Mouse (Mus musculus) kidney, postnatal 14 days (tissue): ENCODE measurements at regions not wholly inside any gene's neighbourhood (a gene's known extent, or its start where the extent isn't known, plus 50 kb on each side); places are given as distances from the start of the nearest gene placed in this dataset.

ENCODE experiments used
- DNase-seq: peaks from one replicate; pipeline ENCODE4 v3.0.0; 2022; ENCODE audit warnings: mixed read lengths

- DNase-seq = no peak
Measured at GRCm38 (mm10) chr4:67378632-67379031, 551.2 kb downstream of the Tlr4 start.

GRCm38 (mm10) chr4:67387834-67388233 is 560.5 kb downstream of the Tlr4 start:
- no peak for DNase-seq

GRCm38 (mm10) chr4:67402977-67403376 is 575.6 kb downstream of the Tlr4 start:
- DNase-seq = no peak

- DNase-seq = no peak
Measured at GRCm38 (mm10) chr4:67424064-67424463, 596.7 kb downstream of the Tlr4 start.

GRCm38 (mm10) chr4:67425712-67426111 is 598.3 kb downstream of the Tlr4 start:
- no peak for DNase-seq

- no peak for DNase-seq
Measured at GRCm38 (mm10) chr4:67447835-67448234, 620.5 kb downstream of the Tlr4 start.

- peak; percentile 87 for DNase-seq
Measured at GRCm38 (mm10) chr4:67459871-67460270, 632.5 kb downstream of the Tlr4 start.

GRCm38 (mm10) chr4:67473034-67473433 is 645.6 kb downstream of the Tlr4 start:
- DNase-seq = no peak

- DNase-seq = peak; percentile 1
Measured at GRCm38 (mm10) chr4:67477264-67477845, 650.0 kb downstream of the Tlr4 start.

GRCm38 (mm10) chr4:67478081-67478480 is 650.7 kb downstream of the Tlr4 start:
- no peak for DNase-seq

- no peak for DNase-seq
Measured at GRCm38 (mm10) chr4:67522235-67522634, 694.9 kb downstream of the Tlr4 start.

GRCm38 (mm10) chr4:67523158-67523557 is 695.8 kb downstream of the Tlr4 start:
- no peak for DNase-seq

- no peak for DNase-seq
Measured at GRCm38 (mm10) chr4:67529586-67529985, 702.2 kb downstream of the Tlr4 start.

GRCm38 (mm10) chr4:67539466-67539865 is 712.1 kb downstream of the Tlr4 start:
- DNase-seq = no peak

GRCm38 (mm10) chr4:67546013-67546412 is 718.6 kb downstream of the Tlr4 start:
- no peak for DNase-seq

GRCm38 (mm10) chr4:67547957-67548356 is 720.6 kb downstream of the Tlr4 start:
- DNase-seq = no peak

- no peak for DNase-seq
Measured at GRCm38 (mm10) chr4:67553511-67553910, 726.1 kb downstream of the Tlr4 start.

GRCm38 (mm10) chr4:67574816-67575215 is 747.4 kb downstream of the Tlr4 start:
- DNase-seq = no peak

- no peak for DNase-seq
Measured at GRCm38 (mm10) chr4:67589501-67589900, 762.1 kb downstream of the Tlr4 start.

- DNase-seq = no peak
Measured at GRCm38 (mm10) chr4:67589976-67590727, 762.8 kb downstream of the Tlr4 start.

- no peak for DNase-seq
Measured at GRCm38 (mm10) chr4:67607166-67607565, 779.8 kb downstream of the Tlr4 start.

GRCm38 (mm10) chr4:67614486-67615067 is 787.2 kb downstream of the Tlr4 start:
- no peak for DNase-seq

GRCm38 (mm10) chr4:67626641-67627040 is 799.3 kb downstream of the Tlr4 start:
- DNase-seq = no peak

GRCm38 (mm10) chr4:67646090-67646489 is 818.7 kb downstream of the Tlr4 start:
- no peak for DNase-seq
